Mouse (Mus musculus): Measurements from ENCODE around the gene Usp27x.

Usp27x gene

GRCm38 (mm10) chrX:7375716-7376480 is at the start of gene Usp27x:
TSS of gene Usp27x (minus strand) at chrX:7375830.
- peak; percentile 46 for DNase-seq (ENCODE audit: low spot score)

DNA sequence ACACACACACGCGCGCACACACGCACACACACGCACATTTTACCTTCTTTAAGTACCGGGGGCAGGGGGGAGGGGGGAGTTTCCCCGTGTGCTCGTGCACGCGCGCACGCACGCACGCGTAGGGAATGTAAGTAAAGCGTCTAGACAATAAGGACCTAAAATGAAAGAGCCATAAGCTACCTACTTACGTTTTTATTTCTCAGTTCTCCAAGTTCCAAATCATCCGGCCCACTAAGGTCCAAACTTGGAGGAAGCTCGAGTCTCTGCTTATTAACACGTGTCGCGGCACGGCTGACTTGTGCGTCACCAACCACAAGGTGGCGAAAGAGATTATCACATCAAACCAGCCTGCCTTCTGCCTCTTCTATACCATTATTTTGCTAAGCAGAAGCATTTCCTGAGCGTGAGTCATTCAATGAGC is 47.1 kb upstream of the Usp27x start:
- DNase-seq (ENCODE audit: low spot score) = no peak

- DNase-seq (ENCODE audit: low spot score) = no peak
Observed at GRCm38 (mm10) chrX:7422166-7422565, 46.5 kb upstream of the Usp27x start.

GRCm38 (mm10) chrX:7421016-7421415 is 45.4 kb upstream of the Usp27x start:
- DNase-seq (ENCODE audit: low spot score) = no peak

DNA sequence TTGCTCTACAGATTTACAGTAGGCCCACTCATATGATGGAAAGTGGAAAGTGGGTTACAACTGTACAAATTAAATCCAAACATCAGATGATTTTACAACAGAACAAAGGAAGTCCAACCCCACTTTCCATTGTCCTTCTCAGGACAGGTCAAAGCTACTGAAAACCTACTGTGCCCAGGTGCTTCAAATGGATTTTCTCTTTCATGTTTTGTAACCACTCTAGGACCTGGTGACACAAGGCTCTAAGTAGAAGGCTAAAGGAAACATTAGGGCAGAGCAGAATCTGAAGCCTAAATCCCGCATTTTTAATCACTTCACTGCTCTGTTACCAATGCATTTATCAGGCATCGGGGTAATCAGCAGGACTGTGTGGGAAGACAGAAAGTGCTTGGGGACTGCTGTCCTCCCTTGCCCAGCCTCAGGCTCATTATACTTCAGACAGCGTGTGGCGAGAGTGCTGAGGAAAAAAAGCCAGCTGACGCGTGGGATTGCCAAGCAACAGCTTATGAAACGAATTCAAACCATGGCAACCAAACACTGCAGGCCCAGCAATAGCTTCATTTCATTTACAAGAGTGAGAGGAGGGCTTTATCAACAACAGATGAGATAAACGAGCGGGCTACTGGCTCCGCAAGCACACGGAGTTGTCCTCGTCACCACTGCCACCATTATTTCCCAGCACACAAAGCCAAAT is 40.7 kb upstream of the Usp27x start:
- no peak for DNase-seq (ENCODE audit: low spot score)

- no peak for DNase-seq (ENCODE audit: low spot score)
Observed at GRCm38 (mm10) chrX:7415308-7415707, 39.7 kb upstream of the Usp27x start.

DNA sequence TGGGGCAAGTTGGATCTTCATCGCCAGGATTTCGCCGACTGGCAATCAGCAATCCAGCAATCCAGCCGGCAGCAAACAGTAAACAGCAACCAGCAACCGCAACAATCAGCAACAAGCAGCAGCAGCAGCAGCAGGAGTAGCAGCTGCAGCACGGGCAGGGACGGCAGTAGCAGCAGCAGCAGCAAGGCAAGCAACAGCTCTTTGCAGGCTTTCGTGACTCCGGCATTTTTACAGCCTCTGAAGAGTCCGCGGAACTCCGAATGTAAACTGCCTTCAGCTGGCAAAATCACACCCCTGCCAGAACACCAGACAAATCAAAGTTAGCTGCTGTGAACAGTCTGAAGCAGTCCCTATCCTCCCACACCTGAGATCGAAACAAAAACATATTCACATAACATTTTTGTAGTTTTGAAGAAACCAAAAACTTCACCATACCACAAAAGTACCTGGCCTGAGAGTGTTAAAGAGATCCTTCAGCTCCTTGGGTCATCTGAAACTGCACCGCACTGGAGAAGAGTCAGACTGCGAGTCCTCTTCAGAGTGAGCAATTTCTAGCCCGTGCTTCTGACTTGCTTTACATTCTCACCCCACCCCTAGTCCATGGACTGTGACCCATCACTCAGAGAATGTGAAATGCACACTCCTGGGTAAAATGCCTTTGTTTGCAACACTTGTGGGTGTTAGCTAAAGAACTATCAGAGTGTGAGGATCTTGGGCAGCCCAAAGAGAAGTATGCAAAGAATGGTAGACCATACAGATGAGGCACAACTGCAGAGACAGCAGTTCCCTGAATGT is 36.8 kb upstream of the Usp27x start:
- DNase-seq (ENCODE audit: low spot score) = no peak

DNA sequence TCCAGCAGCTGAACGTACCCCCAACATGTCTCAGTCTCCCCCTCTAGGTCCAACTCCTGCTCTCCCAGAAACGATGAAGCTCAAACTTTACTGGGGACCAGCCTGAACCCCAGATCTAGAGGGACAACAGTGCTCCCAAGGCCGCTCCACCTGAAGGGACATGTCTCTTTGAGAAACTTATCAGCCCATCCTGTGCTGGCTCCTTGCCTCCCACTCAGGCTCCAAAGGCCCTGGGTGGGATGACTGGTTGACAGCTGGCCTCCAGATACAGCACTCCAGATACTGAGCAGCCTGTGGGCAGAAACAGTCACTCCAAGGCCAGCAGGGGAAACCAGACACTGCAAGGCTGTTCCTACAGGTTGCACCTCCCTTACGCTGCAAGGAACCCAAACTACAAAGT is 956 bp upstream of the Usp27x start:
- no peak for DNase-seq (ENCODE audit: low spot score)

DNA sequence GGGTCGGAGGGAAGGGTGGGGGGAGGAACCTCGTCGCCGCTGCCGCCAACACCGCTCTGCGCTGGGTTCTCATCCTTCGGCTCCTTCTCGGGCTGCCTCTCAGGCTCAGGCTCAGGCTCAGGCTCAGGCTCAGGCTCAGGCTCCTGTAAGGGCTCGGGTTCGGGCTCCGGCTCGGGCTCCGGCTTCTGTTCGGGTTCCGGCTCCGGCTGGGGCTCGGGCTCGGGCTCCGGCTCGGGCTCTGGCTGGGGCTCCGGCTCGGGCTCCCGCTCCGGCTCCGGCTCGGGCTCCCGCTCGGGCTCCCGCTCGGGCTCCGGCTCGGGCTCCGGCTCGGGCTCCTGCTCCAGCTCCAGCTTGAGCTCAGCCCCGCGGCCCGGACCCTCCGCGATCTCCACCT is 311 bp downstream of the Usp27x start:
- DNase-seq (ENCODE audit: low spot score) = no peak

GRCm38 (mm10) chrX:7325455-7325854 is 50.2 kb downstream of the Usp27x start:
- DNase-seq (ENCODE audit: low spot score) = no peak

DNA sequence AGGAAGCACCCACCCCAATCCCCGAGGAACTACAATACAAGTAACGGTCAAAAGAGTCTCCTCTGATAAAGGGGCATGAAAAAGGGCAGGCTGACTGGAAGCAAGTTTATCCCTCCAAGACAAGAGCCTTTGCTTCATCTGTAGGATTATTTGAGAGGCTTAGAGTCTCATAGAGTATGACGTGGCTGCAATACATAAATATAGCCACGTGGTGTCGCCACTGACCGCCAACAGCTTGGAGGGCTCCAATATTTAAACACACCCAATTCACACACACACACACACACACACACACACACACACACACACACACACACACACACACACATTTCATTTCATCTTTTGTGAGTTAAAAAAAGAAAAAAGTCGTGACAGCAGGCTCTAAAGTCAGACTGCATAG is 53.3 kb downstream of the Usp27x start:
- DNase-seq (ENCODE audit: low spot score) = peak; percentile 4
